Mouse (Mus musculus): Measurements from ENCODE around the gene Slx1b. TPM values are rescaled to one million over a fixed set of nuclear protein-coding genes. Genes with fewer than 3 reads are reported as not detected.
A peak's percentile ranks its signal among the peaks of the same experiment; 100 is the strongest.
"Not testable (repeated sequence)": the region's sequence is repeated elsewhere in the genome, so short reads cannot be mapped to it uniquely, and the experiment has no call there.

The Slx1b gene
- polyA plus RNA-seq, 1 experiment from 2014 or later = 7.1 TPM

DNA sequence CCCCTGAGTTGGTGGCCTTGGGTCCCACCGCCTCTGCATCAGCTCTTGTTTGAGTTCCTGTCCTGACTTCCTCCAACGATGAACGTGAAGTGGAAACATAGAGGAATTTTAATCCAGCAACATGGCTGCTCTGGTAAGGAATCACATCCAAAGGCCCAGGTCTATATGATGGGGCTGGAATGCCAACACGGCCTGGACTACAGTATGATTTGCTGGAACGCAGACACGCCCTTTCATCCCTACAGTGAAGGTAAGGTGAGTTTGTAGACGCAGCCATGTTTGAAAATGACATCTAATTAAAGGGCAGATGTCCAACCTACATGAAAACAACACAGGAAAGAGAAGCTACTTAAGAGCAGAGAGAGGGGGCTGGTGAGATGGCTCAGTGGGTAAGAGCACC, 1.8 kb downstream of the Slx1b start:
- Histone ChIP-seq H3K9ac (ENCODE audit: low read depth, low read length) (no peak overlapping the region), H3K27me3 (ENCODE audit: insufficient read depth, low read length) (no peaks in the 10 kb centered on the region), H3K4me2 (ENCODE audit: low read length) (no peak overlapping the region), H3K36me3 (ENCODE audit: insufficient read depth, low read length) (peaks cover 15% of the 10 kb centered on the region; the same call in 1 of the 2 replicates), H3K4me3 (replicated peaks; ENCODE audit: low read depth, low read length) (no peak overlapping the region), H3K4me1 (replicated peaks; ENCODE audit: insufficient read depth, low read length) (peaks cover 7% of the 10 kb centered on the region), H3K9me3 (replicated peaks; ENCODE audit: low read length) (no peaks in the 10 kb centered on the region), H3K27ac (no peak overlapping the region)
- WGBS = 79% methylated on average over 7 of the region's 7 CpGs
- DNase-seq (ENCODE audit: low spot score) (no peak), ATAC-seq (replicated peaks; ENCODE audit: low FRiP score, low read depth) (no peak)
- TF ChIP-seq CTCF (IDR thresholded peaks at IDR 0.05; ENCODE audit: low read depth) = no peak

GRCm38 (mm10) chr7:126693256-126693655, 2.3 kb downstream of the Slx1b start:
- ATAC-seq (replicated peaks; ENCODE audit: low FRiP score, low read depth) = no peak
- DNase-seq (ENCODE audit: low spot score) = peak; percentile 90
- no peaks in the 10 kb centered on the region for H3K9me3 ChIP-seq (replicated peaks; ENCODE audit: low read length)
- H3K27me3 ChIP-seq (ENCODE audit: insufficient read depth, low read length) = no peaks in the 10 kb centered on the region
- no peak overlapping the region for H3K27ac ChIP-seq
- H3K4me3 ChIP-seq (replicated peaks; ENCODE audit: low read depth, low read length) = no peak overlapping the region
- peaks cover 7% of the 10 kb centered on the region for H3K4me1 ChIP-seq (replicated peaks; ENCODE audit: insufficient read depth, low read length)
- H3K36me3 ChIP-seq (ENCODE audit: insufficient read depth, low read length) = peaks cover 15% of the 10 kb centered on the region; the same call in 1 of the 2 replicates
- H3K4me2 ChIP-seq (ENCODE audit: low read length) = no peak overlapping the region
- no peak overlapping the region for H3K9ac ChIP-seq (ENCODE audit: low read depth, low read length)
- TF ChIP-seq CTCF (IDR thresholded peaks at IDR 0.05; ENCODE audit: low read depth) = peak; percentile 94
- 33% methylated on average over 3 of the region's 3 CpGs for WGBS

DNA sequence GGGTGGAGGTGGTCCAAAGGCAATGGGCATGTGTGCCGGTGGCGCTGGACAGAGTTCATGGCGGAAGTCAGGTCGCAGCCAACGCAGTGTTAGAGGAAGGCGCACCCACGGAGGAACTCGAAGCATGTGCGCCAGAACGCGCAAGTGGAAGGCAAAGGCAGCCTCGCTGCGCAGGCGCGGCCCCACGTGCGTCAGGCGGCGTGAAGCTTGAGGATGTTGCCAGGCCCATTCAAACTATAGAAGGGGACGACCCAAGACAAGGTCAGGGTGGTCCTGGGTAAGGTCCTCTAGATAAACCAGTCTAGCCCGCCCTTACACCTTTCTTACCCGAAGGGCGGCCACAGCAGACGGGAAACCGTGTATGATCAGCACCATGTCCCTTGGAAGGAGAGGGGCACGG, 3.2 kb downstream of the Slx1b start:
- DNase-seq (ENCODE audit: low spot score) (no peak), ATAC-seq (replicated peaks; ENCODE audit: low FRiP score, low read depth) (no peak)
- H3K4me2 ChIP-seq (ENCODE audit: low read length) = no peak overlapping the region
- H3K4me3 ChIP-seq (replicated peaks; ENCODE audit: low read depth, low read length) = no peak overlapping the region
- H3K4me1 ChIP-seq (replicated peaks; ENCODE audit: insufficient read depth, low read length) = peaks cover 7% of the 10 kb centered on the region
- no peak overlapping the region for H3K27ac ChIP-seq
- no peaks in the 10 kb centered on the region for H3K27me3 ChIP-seq (ENCODE audit: insufficient read depth, low read length)
- 94% methylated on average over 26 of the region's 26 CpGs for WGBS
- no peak overlapping the region for H3K9ac ChIP-seq (ENCODE audit: low read depth, low read length)
- peaks cover 15% of the 10 kb centered on the region; the same call in 1 of the 2 replicates for H3K36me3 ChIP-seq (ENCODE audit: insufficient read depth, low read length)
- H3K9me3 ChIP-seq (replicated peaks; ENCODE audit: low read length) = no peaks in the 10 kb centered on the region
- no peak for TF ChIP-seq CTCF (IDR thresholded peaks at IDR 0.05; ENCODE audit: low read depth)

- no peak for TF ChIP-seq CTCF (IDR thresholded peaks at IDR 0.05; ENCODE audit: low read depth)
- Histone ChIP-seq H3K27me3 (ENCODE audit: insufficient read depth, low read length) (no peaks in the 10 kb centered on the region), H3K9me3 (replicated peaks; ENCODE audit: low read length) (no peaks in the 10 kb centered on the region), H3K9ac (ENCODE audit: low read depth, low read length) (no peak overlapping the region), H3K36me3 (ENCODE audit: insufficient read depth, low read length) (peaks cover 15% of the 10 kb centered on the region; the same call in 1 of the 2 replicates), H3K4me2 (ENCODE audit: low read length) (no peak overlapping the region), H3K27ac (no peak overlapping the region), H3K4me1 (replicated peaks; ENCODE audit: insufficient read depth, low read length) (peaks cover 4% of the 10 kb centered on the region), H3K4me3 (replicated peaks; ENCODE audit: low read depth, low read length) (no peak overlapping the region)
- no peak for DNase-seq (ENCODE audit: low spot score)
- WGBS = 98% methylated on average over 4 of the region's 5 CpGs
- ATAC-seq (replicated peaks; ENCODE audit: low FRiP score, low read depth) = no peak
These were observed 3.9 kb downstream of the Slx1b start for GRCm38 (mm10) chr7:126691676-126692075.

DNA sequence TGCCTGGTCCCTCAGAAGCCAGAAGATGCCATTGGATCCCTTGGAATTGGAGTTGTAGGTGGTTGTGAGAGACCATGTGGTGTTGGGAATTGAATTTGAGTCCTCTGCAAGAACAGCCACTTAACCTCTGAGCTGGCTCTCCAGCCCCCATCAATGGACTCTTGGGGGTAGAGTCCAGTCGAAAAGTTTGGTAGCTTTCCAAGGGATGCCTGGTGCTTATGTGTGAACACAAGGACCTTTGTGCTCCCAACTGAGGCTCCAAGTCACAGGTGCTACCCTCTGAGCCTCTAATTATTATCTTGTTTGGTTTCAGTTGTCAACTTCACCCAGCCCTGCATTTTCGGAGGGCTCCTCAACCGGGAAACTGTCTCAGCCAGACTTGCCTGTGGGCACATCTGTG, 4.8 kb downstream of the Slx1b start:
- no peak overlapping the region for H3K27ac ChIP-seq
- no peaks in the 10 kb centered on the region for H3K4me1 ChIP-seq (replicated peaks; ENCODE audit: insufficient read depth, low read length)
- TF ChIP-seq CTCF (IDR thresholded peaks at IDR 0.05; ENCODE audit: low read depth) = no peak
- no peak for DNase-seq (ENCODE audit: low spot score)
- H3K4me3 ChIP-seq (replicated peaks; ENCODE audit: low read depth, low read length) = no peak overlapping the region
- H3K9ac ChIP-seq (ENCODE audit: low read depth, low read length) = no peak overlapping the region
- H3K9me3 ChIP-seq (replicated peaks; ENCODE audit: low read length) = no peaks in the 10 kb centered on the region
- no peak overlapping the region for H3K4me2 ChIP-seq (ENCODE audit: low read length)
- no peak for ATAC-seq (replicated peaks; ENCODE audit: low FRiP score, low read depth)
- H3K36me3 ChIP-seq (ENCODE audit: insufficient read depth, low read length) = peaks cover 15% of the 10 kb centered on the region; the same call in 1 of the 2 replicates
- H3K27me3 ChIP-seq (ENCODE audit: insufficient read depth, low read length) = no peaks in the 10 kb centered on the region
- WGBS = 77% methylated on average over 3 of the region's 3 CpGs

DNA sequence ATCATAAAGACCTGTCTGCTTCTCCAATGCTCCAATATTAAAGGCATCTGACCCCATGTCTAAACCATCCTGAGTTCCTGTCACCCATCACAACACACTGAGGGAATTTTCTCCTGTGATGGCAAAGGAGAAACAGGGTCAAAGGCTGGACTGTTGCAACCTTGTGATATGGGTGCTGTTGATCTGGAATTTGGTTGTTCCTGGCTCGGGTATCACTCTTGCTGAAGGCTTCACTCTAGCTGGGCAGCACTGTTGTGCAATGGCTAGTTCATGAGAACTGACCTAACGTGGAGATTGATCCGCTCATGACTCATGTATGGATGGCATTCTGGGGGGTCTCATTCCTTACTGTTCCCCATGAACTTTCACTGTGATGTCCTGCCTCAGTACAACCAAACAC, 6.6 kb downstream of the Slx1b start:
- peaks cover 15% of the 10 kb centered on the region; the same call in 1 of the 2 replicates for H3K36me3 ChIP-seq (ENCODE audit: insufficient read depth, low read length)
- no peak overlapping the region for H3K4me3 ChIP-seq (replicated peaks; ENCODE audit: low read depth, low read length)
- no peaks in the 10 kb centered on the region for H3K27me3 ChIP-seq (ENCODE audit: insufficient read depth, low read length)
- H3K4me1 ChIP-seq (replicated peaks; ENCODE audit: insufficient read depth, low read length) = no peaks in the 10 kb centered on the region
- DNase-seq (ENCODE audit: low spot score) = no peak
- H3K4me2 ChIP-seq (ENCODE audit: low read length) = no peak overlapping the region
- WGBS = 84% methylated on average over 3 of the region's 3 CpGs
- no peaks in the 10 kb centered on the region for H3K9me3 ChIP-seq (replicated peaks; ENCODE audit: low read length)
- TF ChIP-seq CTCF (IDR thresholded peaks at IDR 0.05; ENCODE audit: low read depth) = no peak
- no peak overlapping the region for H3K27ac ChIP-seq
- no peak overlapping the region for H3K9ac ChIP-seq (ENCODE audit: low read depth, low read length)
- no peak for ATAC-seq (replicated peaks; ENCODE audit: low FRiP score, low read depth)

GRCm38 (mm10) chr7:126688156-126688555, 7.4 kb downstream of the Slx1b start:
- not testable (repeated sequence) for H3K27ac ChIP-seq; H3K27me3 ChIP-seq (ENCODE audit: insufficient read depth, low read length); H3K4me1 ChIP-seq (replicated peaks; ENCODE audit: insufficient read depth, low read length); DNase-seq (ENCODE audit: low spot score); H3K9ac ChIP-seq (ENCODE audit: low read depth, low read length); ATAC-seq (replicated peaks; ENCODE audit: low FRiP score, low read depth); H3K9me3 ChIP-seq (replicated peaks; ENCODE audit: low read length); H3K4me2 ChIP-seq (ENCODE audit: low read length); H3K4me3 ChIP-seq (replicated peaks; ENCODE audit: low read depth, low read length)
- H3K36me3 ChIP-seq (ENCODE audit: insufficient read depth, low read length) = peaks cover 15% of the 10 kb centered on the region; the same call in 1 of the 2 replicates
- 68% methylated on average over 4 of the region's 4 CpGs for WGBS
